ENCODE assay signal across 10 mouse cellular contexts in the genomic region with DNA sequence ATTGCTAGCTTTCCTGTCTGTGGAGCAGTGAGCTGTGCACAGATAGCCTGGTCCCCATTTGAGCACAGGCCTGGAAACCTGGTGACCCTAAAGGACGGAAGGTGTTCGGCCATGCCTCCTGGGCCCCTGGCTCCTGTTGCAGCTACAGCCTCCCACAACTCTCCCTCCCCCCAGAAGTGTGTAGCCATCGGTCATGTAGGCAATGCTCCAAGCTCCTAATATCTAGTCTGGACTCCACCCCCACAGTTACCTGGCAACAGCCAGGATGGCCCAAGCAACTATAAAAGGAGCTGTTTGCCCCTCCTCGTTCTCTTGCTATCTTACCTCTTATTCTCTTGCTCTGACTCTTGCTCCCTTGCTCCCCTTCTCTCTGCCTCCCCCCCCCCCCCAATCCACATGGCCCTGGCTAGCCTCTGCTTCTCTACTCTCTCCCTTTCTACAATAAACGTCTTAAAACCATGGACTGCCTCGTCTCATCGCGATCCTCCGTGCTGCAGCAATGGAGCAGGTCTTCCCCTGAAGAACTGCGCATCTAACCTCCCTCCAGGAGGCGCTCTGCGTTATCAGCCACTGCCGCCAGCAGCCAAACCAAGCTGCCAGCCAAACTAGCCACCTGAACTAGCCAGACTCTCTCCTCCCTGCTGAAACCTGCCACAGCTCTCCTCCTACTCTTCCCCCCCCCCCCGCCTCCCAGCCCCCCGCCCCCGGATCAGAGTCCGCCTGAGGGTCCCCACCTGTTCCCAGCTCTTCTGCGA.
DNase-seq lines count a peak whose midpoint lies in the region; ATAC-seq and TF ChIP-seq lines count a peak whose summit lies in the region.
"Had no signal": no experiment of that assay in that cellular context is flagged by ENCODE, and none has a peak within 500 bp of the region (broad histone marks: within the 10 kb centered on the region; RNA-seq: fewer than 3 reads in every experiment).

No protein-coding gene starts in this region.

- 47% methylated on average over 16 of the region's 18 CpGs for WGBS in liver, embryonic 14.5 days (ENCODE audit: insufficient replicate concordance)
- WGBS in liver, embryonic 12.5 days (ENCODE audit: insufficient replicate concordance) = 39% methylated on average over 18 of the region's 18 CpGs

- no peak for TF ChIP-seq EP300 in liver, embryonic 14.5 days (IDR thresholded peaks at IDR 0.05; ENCODE audit: low read depth)

- H3K27me3 ChIP-seq in liver, embryonic 14.5 days (ENCODE audit: control insufficient read depth, insufficient read depth, low read length) = no peaks in the 10 kb centered on the region
- peaks cover 42% of the 10 kb centered on the region for H3K27me3 ChIP-seq in liver, embryonic 12.5 days (replicated peaks)

- TF ChIP-seq POLR2A in brain, embryonic 14.5 days (IDR thresholded peaks at IDR 0.05; ENCODE audit: borderline replicate concordance, extremely low read depth, insufficient read depth, insufficient read length, poor library complexity, severe bottlenecking) = no peak

- H3K36me3 ChIP-seq in liver, embryonic 14.5 days (replicated peaks; ENCODE audit: control insufficient read depth, insufficient read depth, low read depth) = no peaks in the 10 kb centered on the region
- H3K36me3 ChIP-seq in liver, embryonic 12.5 days = no peaks in the 10 kb centered on the region
- H3K36me3 ChIP-seq in ES-E14 (ENCODE audit: control insufficient read depth, insufficient read depth, low read length, poor library complexity, severe bottlenecking) = no peaks in the 10 kb centered on the region
- H3K36me3 ChIP-seq: G1E; liver, embryonic 15.5 days had no signal

- H3K9me3 ChIP-seq in liver, embryonic 14.5 days (ENCODE audit: control insufficient read depth, low read length) = no peaks in the 10 kb centered on the region
- no peaks in the 10 kb centered on the region for H3K9me3 ChIP-seq in liver, embryonic 12.5 days (replicated peaks)
- H3K9me3 ChIP-seq in ES-E14 (ENCODE audit: control insufficient read depth, insufficient read depth, low read depth, low read length) = no peaks in the 10 kb centered on the region
- H3K9me3 ChIP-seq: G1E; liver, embryonic 15.5 days had no signal

- intact Hi-C loops in heart, postnatal 14 days (cut with DNase I) = no loop called here

- H3K4me1 ChIP-seq in liver, embryonic 14.5 days (replicated peaks; ENCODE audit: control insufficient read depth in 2 of 2, insufficient read depth in 2 of 2, low read length in 1 of 2) = no peaks in the 10 kb centered on the region
- H3K4me1 ChIP-seq in liver, embryonic 12.5 days = no peaks in the 10 kb centered on the region
- no peaks in the 10 kb centered on the region for H3K4me1 ChIP-seq in ES-E14 (ENCODE audit: control insufficient read depth in 2 of 2, insufficient read depth in 2 of 2, low read length in 2 of 2, poor library complexity in 1 of 2)
- H3K4me1 ChIP-seq: liver, embryonic 15.5 days had no signal

- H3K4me3 ChIP-seq in liver, embryonic 14.5 days (ENCODE audit: insufficient read depth in 1 of 2, low read depth in 2 of 2, low read length in 2 of 2) = no peak overlapping the region
- H3K4me3 ChIP-seq in liver, embryonic 12.5 days = no peak overlapping the region
- no peak overlapping the region for H3K4me3 ChIP-seq in ES-E14 (ENCODE audit: insufficient read depth in 1 of 2, low read depth in 1 of 2, low read length in 2 of 2, poor library complexity in 1 of 2, severe bottlenecking in 1 of 2)
- H3K4me3 ChIP-seq: liver, embryonic 15.5 days; myocyte had no signal

- TF ChIP-seq CTCF in liver, embryonic 14.5 days (IDR thresholded peaks at IDR 0.05; ENCODE audit: low read depth) = peak; percentile 49
- peak; percentile 19; the same call in 1 of the 2 replicates for TF ChIP-seq CTCF in brain, embryonic 14.5 days (IDR thresholded peaks at IDR 0.05; ENCODE audit: borderline replicate concordance, extremely low read depth, insufficient read depth, insufficient read length)

- DNase-seq in heart, postnatal 14 days = peak; percentile 17 to 36
- DNase-seq in heart, adult 8-10 months (ENCODE audit: low spot score) = no peak
- DNase-seq in liver, embryonic 14.5 days (ENCODE audit: low read depth in 3 of 3, low spot score in 3 of 3) = no peak
- DNase-seq in ES-E14 (ENCODE audit: low read depth, low spot score) = peak; percentile 22
- DNase-seq in brain, embryonic 14.5 days (ENCODE audit: low read depth) = no peak
- no peak for DNase-seq in left cerebral cortex, adult 11 months (ENCODE audit: low spot score)

- in situ Hi-C loops in ES-E14 (cut with MboI; ENCODE audit: low sequenced_read_pairs in 2 of 2, unreplicated experiment in 2 of 2) = no loop called here

- no peak overlapping the region for H3K4me2 ChIP-seq in liver, embryonic 14.5 days (ENCODE audit: low read depth)
- H3K4me2 ChIP-seq in liver, embryonic 12.5 days = no peak overlapping the region
- H3K4me2 ChIP-seq: liver, embryonic 15.5 days had no signal

- H3K27ac ChIP-seq in liver, embryonic 14.5 days = no peak overlapping the region
- H3K27ac ChIP-seq in liver, embryonic 12.5 days = no peak overlapping the region
- H3K27ac ChIP-seq in ES-E14 (ENCODE audit: insufficient read depth, low read depth, low read length, poor library complexity, severe bottlenecking) = no peak overlapping the region
- H3K27ac ChIP-seq: liver, embryonic 15.5 days had no signal

- no peak overlapping the region for H3K9ac ChIP-seq in liver, embryonic 14.5 days (replicated peaks)
- H3K9ac ChIP-seq in liver, embryonic 12.5 days = no peak overlapping the region
- H3K9ac ChIP-seq in ES-E14 (ENCODE audit: insufficient read depth, low read depth, low read length, poor library complexity, severe bottlenecking) = no peak overlapping the region
- H3K9ac ChIP-seq: liver, embryonic 15.5 days had no signal

- ATAC-seq in liver, embryonic 14.5 days (ENCODE audit: insufficient read depth) = no peak
- no peak for ATAC-seq in liver, embryonic 12.5 days

TF ChIP-seq in ES-E14, 5 proteins besides CTCF, POLR2A, EP300 and RAD21:
- TF ChIP-seq CHD2 (IDR thresholded peaks at IDR 0.05; ENCODE audit: low read depth, low read length) = no peak
- TF ChIP-seq ZC3H11A (IDR thresholded peaks at IDR 0.05; ENCODE audit: borderline replicate concordance, low read depth, low read length) = no peak
- no peak for TF ChIP-seq MAFK (IDR thresholded peaks at IDR 0.05; ENCODE audit: insufficient read depth, low read depth, low read length)
- TF ChIP-seq ZNF384 (IDR thresholded peaks at IDR 0.05; ENCODE audit: low read depth, low read length) = no peak
- TF ChIP-seq HCFC1 (IDR thresholded peaks at IDR 0.05; ENCODE audit: borderline replicate concordance, insufficient read depth, low read length) = no peak

Comparison
In these comparisons a context has a peak if more than half of its experiments do, and no peak if none do; other contexts are left out.
1. DNase-seq: peak in heart, postnatal 14 days (2 of 2) and ES-E14 (single experiment); none in heart, adult 8-10 months (single experiment), liver, embryonic 14.5 days (0 of 3), brain, embryonic 14.5 days (single experiment) and left cerebral cortex, adult 11 months (single experiment).